Mouse (Mus musculus) urinary bladder, postnatal 4 days (tissue): ENCODE results near the gene Nhsl1.
A peak's percentile ranks its signal among the peaks of the same experiment; 100 is the strongest.

Experiments
- DNase-seq, 2 experiments: peaks; one replicate each; pipeline ENCODE4 v3.0.0; 2021 to 2022; ENCODE audit warnings: low spot score in 2 of 2

Nhsl1 gene

DNA sequence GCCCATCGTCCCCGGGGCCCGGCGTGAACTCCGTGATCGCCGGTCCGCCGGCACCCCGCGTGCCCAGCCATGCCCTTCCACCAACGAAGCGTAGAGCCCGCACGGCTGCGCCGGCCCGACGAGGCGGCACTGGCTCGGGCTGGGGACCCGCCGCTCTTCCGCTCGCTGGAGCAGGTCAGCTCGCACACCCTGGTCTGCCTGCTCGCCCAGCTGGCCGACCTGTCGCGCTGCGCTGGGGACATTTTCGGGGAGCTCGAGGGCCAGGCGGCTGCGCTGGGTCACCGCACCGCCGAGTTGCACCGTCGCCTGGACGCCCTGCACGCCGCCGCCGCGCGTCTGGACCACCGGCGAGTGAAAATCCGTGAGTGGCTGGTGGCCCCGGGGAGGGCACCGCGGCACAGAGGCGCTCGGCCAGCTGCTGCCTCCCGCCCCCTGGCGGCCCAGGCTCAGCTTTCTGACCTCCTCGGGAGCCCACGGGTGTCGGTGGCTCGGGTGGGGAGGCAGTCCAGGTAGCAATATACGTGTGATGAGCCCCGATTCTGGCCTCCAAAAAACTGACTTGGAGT, at the start of gene Nhsl1:
Gene Nhsl1, plus strand, starts transcription at position 70 of the 566 bp plus-strand sequence.
- peak; percentile 43 to 64 for DNase-seq

DNA sequence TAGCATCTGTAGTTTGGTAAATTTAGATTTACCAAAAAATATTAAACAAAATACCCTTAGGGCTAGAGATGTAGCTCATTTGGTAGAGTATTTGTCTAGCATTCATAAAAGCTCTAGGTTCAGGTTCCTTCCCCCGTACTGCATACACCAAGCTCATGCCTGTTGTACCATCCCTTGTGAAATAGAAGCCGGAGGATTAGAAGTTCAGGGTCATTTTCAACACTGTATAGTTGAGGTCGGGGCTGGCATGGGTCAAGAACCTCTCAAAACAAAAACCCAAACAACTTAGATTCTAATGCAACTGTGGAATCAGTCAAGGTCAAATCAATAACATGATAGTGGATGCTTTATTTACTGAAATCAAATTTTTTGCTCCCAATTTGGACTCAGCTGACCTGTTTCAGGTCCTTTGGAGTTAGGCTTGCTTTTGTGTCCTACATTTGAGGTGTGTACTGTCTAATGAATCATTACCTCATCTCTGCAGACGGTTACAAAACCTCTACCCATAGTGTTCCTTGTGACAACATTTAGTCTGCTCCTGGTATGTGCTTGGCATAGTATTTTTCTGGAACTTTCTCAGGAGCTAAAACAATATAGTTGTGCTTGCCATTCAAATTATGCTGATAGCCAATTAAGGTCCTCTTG, 42.6 kb upstream of the Nhsl1 start:
- DNase-seq: no peak

DNA sequence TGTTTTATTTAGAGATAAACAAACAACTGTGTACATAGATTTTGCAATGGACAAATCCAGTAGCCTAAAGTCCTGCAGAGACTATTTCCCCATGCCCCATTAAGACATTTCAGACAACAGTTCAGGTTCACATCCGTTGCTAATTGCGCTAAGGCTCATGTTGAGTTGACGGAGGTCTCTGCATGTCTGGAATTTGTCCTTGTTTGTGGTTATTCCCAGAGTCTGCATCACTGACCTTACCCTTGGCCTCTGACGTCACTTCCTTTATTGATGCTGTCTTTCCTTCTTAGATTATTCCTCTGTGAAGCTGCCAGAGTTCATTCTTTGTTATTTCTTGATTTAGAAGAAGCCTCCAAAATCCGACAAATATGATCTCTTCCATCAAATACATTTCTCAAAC, 34.8 kb upstream of the Nhsl1 start:
- DNase-seq: no peak

DNA sequence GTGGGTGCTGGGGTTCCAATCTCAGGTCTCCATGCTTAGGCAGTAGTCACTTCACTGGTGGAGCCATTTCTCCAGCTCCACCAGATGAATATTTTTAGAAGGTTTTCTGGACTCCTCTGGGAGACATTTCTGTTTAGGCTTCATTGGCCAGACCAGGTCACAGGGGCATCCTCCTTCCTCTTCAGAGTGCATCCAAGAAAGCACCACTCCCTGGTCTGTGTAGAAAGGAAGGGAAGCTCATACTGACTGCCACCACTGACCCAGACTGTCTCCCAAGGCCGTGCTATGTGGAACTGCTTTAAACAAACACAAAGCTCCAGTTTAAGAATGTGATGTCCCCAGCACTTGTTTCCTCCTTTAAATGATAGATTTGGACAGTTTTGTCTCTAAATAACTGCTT, 29.3 kb upstream of the Nhsl1 start:
- no peak for DNase-seq

DNA sequence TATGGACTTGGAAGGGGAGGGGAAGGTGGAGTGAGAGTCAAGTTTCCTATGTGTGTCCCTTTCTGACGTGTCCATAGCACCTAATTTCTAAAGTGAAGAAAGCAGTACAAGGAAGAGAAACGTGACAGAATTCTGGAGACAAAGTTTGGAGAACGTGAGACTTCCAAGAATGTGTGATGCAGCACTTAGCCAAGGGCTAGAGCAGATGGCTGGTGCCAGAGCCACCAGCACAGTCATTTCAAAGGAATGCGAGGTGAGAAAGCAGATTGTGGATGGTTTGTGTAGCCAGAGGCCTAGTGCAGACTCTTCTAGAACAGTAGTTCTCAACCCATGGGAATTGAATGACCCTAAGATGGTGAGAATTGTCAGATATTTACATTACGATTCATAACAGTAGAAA, 13.7 kb upstream of the Nhsl1 start:
- no peak for DNase-seq

DNA sequence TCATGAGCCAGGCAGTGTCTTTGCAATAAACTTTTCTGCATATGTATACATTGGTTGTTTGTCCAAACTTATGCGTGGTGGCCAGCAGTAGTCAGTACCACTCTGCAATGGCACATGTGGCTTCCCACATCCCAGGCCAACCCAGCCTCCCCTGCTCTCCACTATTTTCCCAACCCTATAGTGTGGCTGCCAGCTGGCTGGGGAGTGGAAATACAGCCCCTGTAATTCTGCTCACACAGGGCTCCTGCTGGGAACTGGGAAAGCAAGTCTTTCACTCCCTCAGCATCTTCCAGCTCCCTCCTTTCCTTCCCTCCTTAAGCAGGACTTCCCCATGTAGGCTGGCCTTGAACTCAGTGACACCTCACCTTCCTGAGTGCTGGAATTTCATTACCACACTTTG, 3.7 kb upstream of the Nhsl1 start:
- DNase-seq: no peak

DNA sequence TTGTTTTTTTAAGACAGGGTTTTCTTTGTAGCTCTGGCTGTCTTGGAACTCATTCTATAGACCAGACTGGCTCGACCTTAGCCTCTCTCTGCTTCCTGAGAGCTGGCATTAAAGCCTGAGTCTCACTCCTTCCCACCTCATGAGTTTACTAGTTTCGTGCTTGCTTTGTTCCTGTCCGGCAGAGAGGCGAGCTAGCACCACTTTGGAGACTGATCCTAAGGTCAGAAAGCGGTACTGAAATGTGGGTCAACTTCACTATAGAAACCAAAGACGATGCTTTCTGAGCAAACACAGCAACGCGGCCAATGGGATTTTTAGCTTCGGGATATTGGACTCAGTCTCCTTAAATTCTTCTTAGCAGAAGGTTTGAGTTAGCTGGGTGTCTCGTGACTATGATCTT, 1.3 kb upstream of the Nhsl1 start:
- no peak for DNase-seq

DNA sequence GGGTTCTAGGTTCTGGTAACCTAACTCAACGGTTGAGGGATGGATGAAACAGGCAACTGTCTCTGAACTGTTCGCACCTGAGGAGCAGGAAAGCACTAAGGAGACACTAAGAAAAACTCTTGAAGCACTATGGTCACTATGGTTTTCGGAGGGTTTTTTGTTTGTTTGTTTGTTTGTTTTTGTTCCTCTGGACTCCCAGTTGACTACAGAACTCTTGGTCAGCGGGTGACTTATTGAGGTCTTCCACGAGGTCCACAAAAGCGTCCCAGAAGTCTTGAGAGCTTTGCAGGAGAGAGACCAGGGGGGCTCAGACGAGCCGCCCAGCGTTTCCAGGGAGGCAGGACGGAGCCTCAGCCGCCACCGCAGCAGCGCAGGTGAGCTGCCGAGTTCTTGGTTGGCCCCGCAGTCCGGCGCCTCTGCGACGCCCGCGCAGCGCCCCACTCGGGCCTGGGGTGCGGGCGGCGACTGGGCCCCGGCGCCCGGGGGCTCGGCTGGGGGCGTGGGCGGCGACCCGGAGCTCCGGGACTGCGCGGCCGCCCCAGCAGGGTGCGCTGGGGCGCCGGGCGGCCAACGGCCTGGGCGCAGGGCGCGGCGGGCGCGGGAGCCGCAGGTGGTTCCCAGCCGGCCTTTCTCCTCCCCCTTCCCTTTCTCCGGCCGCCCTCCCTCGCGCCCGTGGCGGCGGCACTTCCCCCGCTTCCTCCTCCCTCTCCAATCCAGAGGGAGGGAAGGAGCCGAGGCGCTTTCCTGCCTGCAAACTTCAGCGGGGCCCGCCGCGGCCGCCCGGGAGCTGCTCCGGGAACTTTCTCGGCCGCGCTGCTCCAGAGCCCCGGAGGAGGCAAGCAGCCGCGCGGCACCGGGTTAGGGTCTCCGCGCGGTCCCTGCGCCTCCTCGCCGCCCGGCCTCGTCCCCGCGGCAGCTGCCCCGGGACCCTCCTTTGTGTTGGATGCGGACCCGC, 547 bp upstream of the Nhsl1 start:
- DNase-seq: peak; percentile 58 to 66

DNA sequence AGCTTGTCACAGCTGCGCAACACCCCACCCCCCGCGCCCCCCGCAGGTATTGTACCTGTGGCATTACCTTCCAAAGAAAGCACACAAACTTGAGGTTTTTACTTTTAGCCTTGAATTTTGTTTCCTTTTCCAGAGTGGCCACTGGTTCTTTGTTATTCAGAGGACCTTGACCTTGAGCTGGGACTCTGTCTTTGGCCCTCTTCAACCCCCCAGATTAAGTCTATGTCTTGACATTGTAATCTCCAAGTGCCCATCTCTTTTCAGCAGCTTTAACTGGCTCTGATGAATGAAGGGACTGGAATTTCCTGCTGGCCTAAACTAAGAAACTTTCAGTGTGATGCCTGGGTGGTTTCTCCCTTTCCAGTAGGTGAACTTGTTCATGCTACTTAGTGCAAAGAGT, 906 bp downstream of the Nhsl1 start:
- no peak for DNase-seq

DNA sequence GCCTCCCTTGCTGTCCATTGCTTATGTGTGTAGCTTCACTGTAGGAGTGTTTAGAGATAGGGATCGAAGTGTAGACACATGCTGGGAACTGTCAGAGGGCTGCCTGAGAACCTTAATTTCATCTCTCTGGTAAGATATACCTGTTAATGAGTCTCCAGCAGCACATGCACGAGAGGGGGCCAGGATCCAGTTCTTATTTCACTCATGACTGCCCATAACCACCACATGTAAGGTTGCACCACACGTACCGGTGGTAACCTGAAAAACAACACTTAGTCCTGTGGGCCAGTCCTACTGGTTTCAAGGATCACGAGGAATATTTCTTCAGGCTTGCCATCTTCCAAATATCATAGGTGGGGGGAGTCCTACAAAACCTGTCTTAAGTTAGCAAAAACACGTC, 3.1 kb downstream of the Nhsl1 start:
- no peak for DNase-seq

DNA sequence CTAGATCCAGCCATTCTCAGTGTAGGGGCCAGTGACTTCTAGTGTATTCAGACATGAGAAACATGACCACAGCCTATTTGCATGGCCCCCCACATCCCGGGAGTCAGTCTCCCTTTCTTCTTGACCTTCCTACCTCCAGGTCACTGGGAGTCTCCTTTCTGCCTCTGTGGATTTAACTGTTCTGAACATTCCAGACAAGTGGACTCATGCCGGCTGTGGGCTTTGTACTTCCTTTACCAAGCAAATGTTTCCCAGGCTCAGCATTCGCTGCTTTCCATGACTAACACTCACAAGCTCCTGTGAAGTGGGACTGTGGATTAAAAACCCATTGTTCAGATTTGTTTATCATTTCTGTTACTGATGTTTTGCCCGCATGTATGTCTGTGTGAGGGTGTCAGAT, 4.9 kb downstream of the Nhsl1 start:
- DNase-seq: no peak

DNA sequence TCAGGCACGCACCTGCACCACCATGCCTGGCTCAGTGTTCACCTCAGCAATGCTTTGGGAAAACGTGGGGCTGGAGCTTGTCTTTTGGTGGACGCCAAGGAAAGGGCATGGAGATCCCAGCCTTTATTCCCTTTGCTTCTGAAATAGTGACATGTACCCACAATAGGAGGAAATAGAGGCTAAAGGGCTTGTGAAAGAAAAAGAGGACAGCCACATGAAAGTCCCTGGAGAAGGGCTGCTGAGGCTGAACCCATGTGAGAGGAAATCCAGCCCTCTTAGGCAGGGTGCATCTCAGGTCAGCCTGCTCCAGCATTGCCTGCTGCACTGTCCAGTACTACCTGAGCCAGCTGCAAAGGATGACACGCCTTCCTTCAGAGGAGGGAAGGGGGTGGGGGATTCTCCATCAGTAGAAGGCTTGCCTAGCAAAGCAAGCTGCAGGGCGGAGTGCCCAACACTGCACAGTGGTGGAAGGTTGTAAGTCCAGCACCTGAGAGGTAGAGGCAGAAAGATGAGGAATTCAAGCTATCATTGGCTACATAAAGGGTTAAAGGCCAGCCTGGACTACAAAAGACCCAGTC, 9.6 kb downstream of the Nhsl1 start:
- DNase-seq: no peak

DNA sequence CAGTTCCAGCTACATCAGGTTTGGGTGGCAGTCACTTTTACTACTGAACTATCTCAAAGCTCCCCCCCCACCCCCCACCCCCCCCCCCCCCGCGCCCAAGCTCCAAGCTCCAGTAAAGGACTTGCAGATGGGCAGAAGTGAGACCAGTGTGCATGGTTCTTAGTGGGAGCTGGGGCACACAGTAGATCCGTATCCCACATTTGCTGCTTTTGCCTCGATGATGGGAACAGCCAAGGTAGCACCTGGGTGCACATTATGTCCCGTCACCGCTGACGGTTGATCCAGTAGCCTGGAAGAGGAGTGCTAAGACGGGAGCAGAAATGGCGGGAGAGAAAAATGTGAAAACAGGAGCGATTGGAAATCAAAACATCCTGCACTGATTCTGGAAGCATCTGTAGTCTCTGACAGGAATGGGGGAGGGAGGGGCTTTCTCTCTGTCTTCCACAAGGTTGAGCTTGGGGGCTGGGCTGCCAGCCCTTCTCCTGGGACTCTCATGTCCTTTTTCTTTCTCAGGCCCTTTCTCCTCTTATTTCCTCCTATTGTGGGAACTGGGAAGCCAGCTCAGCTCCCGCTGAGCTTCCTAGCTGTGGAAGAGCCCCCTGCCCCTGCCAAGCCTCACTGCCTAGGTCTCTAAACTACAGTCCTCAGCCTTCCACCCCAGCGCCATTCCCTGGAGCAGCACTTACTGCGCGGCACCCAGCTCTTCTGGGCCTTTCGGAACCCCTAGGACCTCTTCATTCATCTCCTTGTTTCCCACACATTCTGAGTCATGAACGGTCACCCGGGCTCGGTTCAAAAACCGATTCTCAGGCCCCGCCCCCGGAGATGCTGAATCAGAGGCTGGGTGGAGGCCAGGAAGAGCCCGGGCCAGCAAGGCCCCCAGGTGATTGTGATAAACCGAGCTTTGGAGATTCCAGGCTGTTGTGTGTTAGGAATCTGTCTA, 10.6 kb downstream of the Nhsl1 start:
- peak; percentile 32 to 62 for DNase-seq

DNA sequence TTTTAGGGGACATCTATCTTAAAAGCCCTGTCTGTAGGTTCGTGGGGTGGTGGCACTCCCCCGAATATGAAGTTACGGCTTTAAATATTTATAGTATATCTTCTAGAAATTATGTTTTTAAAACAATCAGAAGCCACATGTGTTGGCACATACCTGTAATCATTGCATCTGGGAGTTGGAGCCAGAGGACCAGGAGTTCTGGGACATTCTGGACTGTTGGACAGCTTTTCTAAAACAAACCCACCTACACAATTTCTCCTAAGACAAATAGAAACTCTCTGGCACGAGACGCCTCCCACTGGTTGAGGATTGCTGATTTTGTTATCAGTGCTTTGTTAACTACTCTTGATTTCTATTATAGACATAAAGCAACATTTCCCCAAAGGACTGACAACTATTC, 11.7 kb downstream of the Nhsl1 start:
- DNase-seq: no peak

DNA sequence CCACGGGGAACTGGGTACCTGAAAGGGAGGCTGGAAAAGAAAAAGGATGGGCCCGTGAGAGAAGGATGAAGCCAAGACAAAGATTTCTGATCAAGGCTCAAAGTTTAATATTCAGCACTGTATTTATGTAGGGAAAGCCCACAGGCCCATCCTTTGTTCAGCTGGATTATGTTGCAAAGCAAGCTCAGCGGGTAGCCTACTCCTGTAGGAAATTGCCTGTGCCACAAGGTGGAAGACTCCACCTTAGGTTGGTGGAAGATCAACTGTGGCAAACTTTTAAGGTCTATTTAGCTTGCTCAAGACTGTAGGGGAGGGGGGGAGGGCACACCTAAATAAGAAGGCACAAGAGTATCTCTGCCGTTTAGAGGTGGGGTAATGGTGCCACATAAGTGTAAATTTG, 14.8 kb downstream of the Nhsl1 start:
- DNase-seq: no peak

DNA sequence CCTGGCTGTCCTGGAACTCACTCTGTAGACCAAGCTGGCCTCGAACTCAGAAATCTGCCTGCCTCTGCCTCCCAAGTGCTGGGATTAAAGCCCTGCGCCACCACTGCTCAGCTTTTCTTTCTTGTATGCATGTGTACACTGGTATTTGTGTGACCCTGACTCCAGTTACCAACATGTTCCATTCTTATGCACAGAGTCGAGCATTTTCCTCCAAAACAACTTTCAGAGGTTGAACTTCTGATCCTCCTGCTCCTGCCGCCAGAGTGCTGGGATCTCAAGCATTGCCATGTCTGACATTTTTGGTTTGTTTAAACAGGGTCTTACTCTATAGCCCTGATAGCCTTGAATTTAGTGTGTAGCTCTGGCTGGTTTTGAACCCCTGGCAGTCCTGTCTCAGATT, 15.4 kb downstream of the Nhsl1 start:
- no peak for DNase-seq

DNA sequence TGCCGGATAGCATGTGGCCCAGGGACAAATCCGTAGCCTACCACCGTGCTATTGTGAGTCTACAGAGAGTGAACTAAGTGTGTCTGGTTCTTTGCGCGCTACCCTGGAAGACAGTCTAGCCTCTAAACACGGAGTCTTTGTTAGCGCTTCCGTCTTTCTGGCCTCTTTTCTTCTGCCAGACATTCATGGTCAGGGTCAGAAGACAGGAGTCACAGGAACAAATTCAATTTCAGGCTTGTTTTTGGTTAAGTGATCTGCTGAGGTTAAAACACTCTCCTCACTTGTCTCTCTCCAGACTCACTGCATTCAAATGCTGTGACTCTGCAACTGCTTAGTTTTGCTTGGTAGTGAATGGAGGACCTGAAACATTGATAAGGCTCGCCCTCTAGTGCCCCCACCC, 15.9 kb downstream of the Nhsl1 start:
- DNase-seq: no peak

DNA sequence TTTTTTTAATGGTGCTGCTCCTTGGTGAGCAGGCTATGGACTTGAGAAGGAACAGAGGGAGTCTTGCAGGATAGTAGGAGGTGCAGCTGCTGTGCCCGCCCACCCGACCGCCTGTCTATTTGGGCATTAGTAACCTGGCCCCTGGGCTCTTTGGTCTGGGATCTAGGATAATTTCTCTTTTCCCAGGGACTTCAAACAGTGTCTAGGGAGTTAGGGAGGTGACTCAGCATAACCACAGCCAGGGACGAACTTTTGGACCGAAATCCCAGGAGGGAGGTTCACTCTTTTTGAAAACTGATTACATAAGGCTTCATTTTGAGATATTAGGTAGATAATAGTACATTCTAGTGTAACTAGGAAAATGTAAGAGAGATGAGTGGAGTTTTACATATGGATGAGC, 18.9 kb downstream of the Nhsl1 start:
- DNase-seq: no peak

DNA sequence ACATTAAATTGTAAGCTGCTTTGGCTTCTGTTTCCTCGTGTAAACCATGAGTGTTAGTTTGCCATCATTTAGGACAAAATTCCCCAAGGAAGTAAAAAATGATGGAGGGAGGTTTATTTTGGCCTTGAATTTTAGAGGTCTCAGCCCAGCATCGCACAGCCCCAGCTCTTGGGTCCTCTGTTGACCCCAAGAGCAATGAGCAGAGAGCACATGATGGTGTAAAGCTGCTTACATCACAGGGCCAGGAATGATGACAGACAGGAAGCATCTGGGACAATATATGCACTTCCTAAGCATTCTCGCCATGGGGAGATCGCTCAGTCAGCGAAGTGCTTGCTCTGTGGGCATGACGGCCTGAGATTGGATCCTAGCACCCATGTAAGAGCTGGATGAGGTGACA, 20.6 kb downstream of the Nhsl1 start:
- DNase-seq: no peak

DNA sequence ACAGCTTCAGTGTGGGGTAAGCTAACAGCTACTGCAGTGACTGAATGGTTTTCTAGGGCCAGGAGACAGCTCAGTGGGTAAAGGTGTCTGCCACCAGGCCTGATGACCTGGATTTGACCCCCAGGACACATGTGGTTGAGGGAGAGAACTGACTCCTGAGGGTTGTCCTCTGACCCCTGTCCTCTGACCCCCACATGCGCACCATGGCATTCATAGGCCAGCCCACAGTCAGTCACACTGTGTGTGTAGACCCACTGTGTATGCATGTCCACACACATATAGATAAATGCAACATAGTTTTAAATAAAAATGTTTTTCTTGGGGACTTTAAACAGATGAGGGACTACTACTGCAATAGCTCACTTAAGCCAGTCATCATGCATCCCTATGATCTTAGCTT, 22.1 kb downstream of the Nhsl1 start:
- DNase-seq: no peak

DNA sequence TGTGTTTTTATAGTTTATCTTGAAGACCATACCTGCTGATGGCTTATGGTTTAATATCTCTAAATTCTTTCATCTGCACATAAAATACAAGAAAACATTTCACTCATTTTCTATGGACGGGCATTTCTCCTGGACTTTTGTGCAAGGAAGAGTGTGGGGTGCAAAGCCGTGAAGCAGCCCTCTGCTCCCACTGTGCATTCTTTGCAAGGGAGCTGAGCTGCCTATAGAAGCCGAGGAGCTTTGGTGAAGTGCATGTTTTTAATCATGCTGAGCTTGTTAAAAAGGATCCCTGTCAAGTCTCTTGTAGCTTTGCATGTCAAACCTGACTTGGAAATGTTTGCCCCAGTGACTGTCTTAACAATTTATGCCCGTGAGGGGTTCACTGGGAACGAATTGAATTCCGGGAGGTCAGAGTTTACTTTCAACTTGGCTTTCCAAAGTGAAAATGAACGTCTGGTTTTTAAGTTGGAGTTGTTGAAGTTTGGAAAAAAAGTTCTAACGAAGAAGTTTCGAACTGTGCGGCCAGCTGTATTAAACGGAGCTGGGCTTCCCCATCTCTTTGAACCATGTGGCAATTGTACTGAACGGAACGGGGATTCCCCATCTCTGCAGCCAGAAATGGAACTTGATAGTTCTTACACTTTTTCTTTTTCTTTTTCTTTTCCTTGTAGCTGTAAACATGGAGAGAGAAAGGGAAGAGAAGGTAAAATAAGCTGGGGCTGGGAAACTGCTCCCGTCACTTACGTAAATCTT, 22.8 kb downstream of the Nhsl1 start:
- DNase-seq: no peak
